Mouse (Mus musculus) MEL (cell line): Measurements from ENCODE around the gene Apobec2. TPM values are rescaled to one million over a fixed set of nuclear protein-coding genes. Genes with fewer than 3 reads are reported as not detected.

ENCODE experiments used
- DNase-seq: peaks from one replicate; pipeline ENCODE4 v3.0.0; 2011; ENCODE audit warnings: low read depth, low spot score
- H3K27ac ChIP-seq: 2 replicates; pipeline ENCODE4 v1.5.1; 2012; ENCODE audit warnings: low read depth, mild to moderate bottlenecking, control low read depth, low read length, moderate library complexity; ENCODE audit not compliant: control insufficient read depth
- H3K27me3 ChIP-seq, 2 experiments: fragments of 150-350 bp in 1 of 2; sonication (generic) in 1 of 2; 2 replicates each; pipeline ENCODE4 v1.6.1; 2012; ENCODE audit warnings: low read length in 2 of 2, mild to moderate bottlenecking in 2 of 2, improper control_type of control experiment in 1 of 2, moderate library complexity in 1 of 2; ENCODE audit not compliant: insufficient read depth in 2 of 2, control insufficient read depth in 1 of 2
- H3K36me3 ChIP-seq, 2 experiments: 2 replicates each; pipeline ENCODE4 v1.6.1; 2012 to 2014; ENCODE audit warnings: low read length in 2 of 2, improper control_type of control experiment in 1 of 2, inconsistent platforms in 1 of 2, mild to moderate bottlenecking in 1 of 2; ENCODE audit not compliant: insufficient read depth in 2 of 2, control insufficient read depth in 1 of 2
- H3K4me1 ChIP-seq, 2 experiments: fragments of 150-350 bp in 1 of 2; sonication (generic) in 1 of 2; 2 replicates each; pipeline ENCODE4 v1.6.1; 2012; ENCODE audit warnings: low read length in 2 of 2, improper control_type of control experiment in 1 of 2, mild to moderate bottlenecking in 1 of 2; ENCODE audit not compliant: insufficient read depth in 2 of 2, control insufficient read depth in 1 of 2
- H3K4me3 ChIP-seq, 2 experiments: fragments of 150-350 bp in 1 of 2; sonication (generic) in 1 of 2; 2 replicates each; pipeline ENCODE4 v1.5.1; 2012; ENCODE audit warnings: low read depth in 2 of 2, low read length in 2 of 2, mild to moderate bottlenecking in 2 of 2, moderate library complexity in 2 of 2, control low read depth in 1 of 2, improper control_type of control experiment in 1 of 2; ENCODE audit not compliant: control insufficient read depth in 1 of 2, insufficient read depth in 1 of 2
- H3K79me2 ChIP-seq: 2 replicates; pipeline ENCODE4 v1.6.1; 2012; ENCODE audit warnings: mild to moderate bottlenecking, low read length, moderate library complexity; ENCODE audit not compliant: control insufficient read depth, poor library complexity, insufficient read depth
- H3K9ac ChIP-seq: 2 replicates; pipeline ENCODE4 v1.6.1; 2012; ENCODE audit warnings: low read depth, mild to moderate bottlenecking, control low read depth, low read length, moderate library complexity; ENCODE audit not compliant: control insufficient read depth, poor library complexity, severe bottlenecking
- H3K9me3 ChIP-seq: fragments of 150-350 bp; sonication (generic); replicated peaks from 2 replicates; pipeline ENCODE4 v1.6.1; 2012; ENCODE audit warnings: mild to moderate bottlenecking, low read length, improper control_type of control experiment, moderate library complexity; ENCODE audit not compliant: insufficient read depth
- BHLHE40 ChIP-seq: IDR thresholded peaks from 2 replicates; pipeline ENCODE4 v1.6.1; 2012; ENCODE audit warnings: low read depth, mild to moderate bottlenecking, inconsistent platforms, low read length, improper control_type of control experiment, borderline replicate concordance
- CHD1 ChIP-seq: IDR thresholded peaks from 2 replicates; pipeline ENCODE4 v1.6.1; 2012; ENCODE audit warnings: low read depth, mild to moderate bottlenecking, inconsistent platforms, low read length, improper control_type of control experiment
- CHD2 ChIP-seq: IDR thresholded peaks from 2 replicates; pipeline ENCODE4 v1.6.1; 2011; ENCODE audit warnings: low read length, improper control_type of control experiment
- CTCF ChIP-seq, 3 experiments: IDR thresholded peaks in 2 of 3; conservative IDR thresholded peaks in 1 of 3; 2 replicates each; pipeline ENCODE4 v1.5.1; 2011 to 2012; ENCODE audit warnings: low read length in 3 of 3, low read depth in 2 of 3, mild to moderate bottlenecking in 2 of 3, improper control_type of control experiment in 1 of 3, inconsistent platforms in 1 of 3, mixed read lengths in 1 of 3, moderate library complexity in 1 of 3; ENCODE audit not compliant: control insufficient read depth in 1 of 3, insufficient read depth in 1 of 3, poor library complexity in 1 of 3, severe bottlenecking in 1 of 3
- E2F4 ChIP-seq: IDR thresholded peaks from 2 replicates; pipeline ENCODE4 v1.6.1; 2011; ENCODE audit warnings: low read depth, low read length, improper control_type of control experiment, borderline replicate concordance
- GATA1 ChIP-seq: IDR thresholded peaks from 2 replicates; pipeline ENCODE4 v1.6.1; 2011; ENCODE audit warnings: low read depth, low read length, improper control_type of control experiment
- HCFC1 ChIP-seq: IDR thresholded peaks from 2 replicates; pipeline ENCODE4 v1.6.1; 2012; ENCODE audit warnings: low read depth, mild to moderate bottlenecking, inconsistent platforms, low read length, improper control_type of control experiment, moderate library complexity
- KAT2A ChIP-seq: conservative IDR thresholded peaks from 2 replicates; pipeline ENCODE4 v1.6.1; 2012; ENCODE audit warnings: low read depth, low read length, improper control_type of control experiment, inconsistent platforms
- MAX ChIP-seq: IDR thresholded peaks from 2 replicates; pipeline ENCODE4 v1.6.1; 2011; ENCODE audit warnings: low read length, improper control_type of control experiment
- MAZ ChIP-seq: IDR thresholded peaks from 2 replicates; pipeline ENCODE4 v1.6.1; 2012; ENCODE audit warnings: low read depth, mild to moderate bottlenecking, inconsistent platforms, low read length, improper control_type of control experiment
- MEF2A ChIP-seq: IDR thresholded peaks from 2 replicates; pipeline ENCODE4 v1.6.1; 2014; ENCODE audit warnings: low read depth, mild to moderate bottlenecking, inconsistent platforms, low read length, improper control_type of control experiment; ENCODE audit not compliant: poor library complexity, insufficient replicate concordance, severe bottlenecking; ENCODE audit errors: extremely low read depth
- MXI1 ChIP-seq: IDR thresholded peaks from 2 replicates; pipeline ENCODE4 v1.6.1; 2011; ENCODE audit warnings: mild to moderate bottlenecking, low read depth, low read length, improper control_type of control experiment
- MYB ChIP-seq: IDR thresholded peaks from 2 replicates; pipeline ENCODE4 v1.6.1; 2011; ENCODE audit warnings: mild to moderate bottlenecking, low read depth, low read length, improper control_type of control experiment
- NELFE ChIP-seq: IDR thresholded peaks from 2 replicates; pipeline ENCODE4 v1.6.1; 2011; ENCODE audit warnings: low read depth, low read length, improper control_type of control experiment
- POLR2A ChIP-seq, 2 experiments: IDR thresholded peaks; 2 replicates each; pipeline ENCODE4 v1.6.1; 2011 to 2012; ENCODE audit warnings: low read length in 2 of 2, mild to moderate bottlenecking in 2 of 2, control low read depth in 1 of 2, improper control_type of control experiment in 1 of 2, low read depth in 1 of 2, moderate library complexity in 1 of 2; ENCODE audit not compliant: control insufficient read depth in 1 of 2, insufficient read depth in 1 of 2, poor library complexity in 1 of 2
- POLR2AphosphoS2 ChIP-seq: IDR thresholded peaks from 2 replicates; pipeline ENCODE4 v1.6.1; 2011; ENCODE audit warnings: low read length, improper control_type of control experiment
- POLR2AphosphoS5 ChIP-seq: IDR thresholded peaks from 2 replicates; pipeline ENCODE4 v1.6.1; 2012; ENCODE audit warnings: low read depth, borderline replicate concordance, mild to moderate bottlenecking, inconsistent platforms, low read length, moderate library complexity, mixed read lengths
- RCOR1 ChIP-seq: IDR thresholded peaks from 2 replicates; pipeline ENCODE4 v1.6.1; 2012; ENCODE audit warnings: low read depth, mild to moderate bottlenecking, inconsistent platforms, low read length, improper control_type of control experiment
- SMC3 ChIP-seq: IDR thresholded peaks from 2 replicates; pipeline ENCODE4 v1.6.1; 2011; ENCODE audit warnings: low read depth, low read length, improper control_type of control experiment
- TBP ChIP-seq: IDR thresholded peaks from 2 replicates; pipeline ENCODE4 v1.8.0; 2011; ENCODE audit warnings: low read depth, low read length, improper control_type of control experiment
- TCF12 ChIP-seq: IDR thresholded peaks from 2 replicates; pipeline ENCODE4 v1.6.1; 2014; ENCODE audit warnings: low read depth, mild to moderate bottlenecking, inconsistent platforms, low read length, improper control_type of control experiment, moderate library complexity
- UBTF ChIP-seq: IDR thresholded peaks from 2 replicates; pipeline ENCODE4 v1.6.1; 2012; ENCODE audit warnings: low read depth, mild to moderate bottlenecking, inconsistent platforms, low read length, improper control_type of control experiment, moderate library complexity, borderline replicate concordance; ENCODE audit not compliant: insufficient read depth
- USF2 ChIP-seq, 2 experiments: IDR thresholded peaks; 2 replicates each; pipeline ENCODE4 v1.6.1; 2011 to 2012; ENCODE audit warnings: improper control_type of control experiment in 2 of 2, low read length in 2 of 2, borderline replicate concordance in 1 of 2, inconsistent platforms in 1 of 2, low read depth in 1 of 2, mild to moderate bottlenecking in 1 of 2; ENCODE audit not compliant: insufficient read depth in 1 of 2
- ZC3H11A ChIP-seq: IDR thresholded peaks from 2 replicates; pipeline ENCODE4 v1.6.1; 2012; ENCODE audit warnings: low read depth, mild to moderate bottlenecking, inconsistent platforms, low read length, improper control_type of control experiment
- ZKSCAN1 ChIP-seq: IDR thresholded peaks from 2 replicates; pipeline ENCODE4 v1.6.1; 2012; ENCODE audit warnings: low read depth, mild to moderate bottlenecking, inconsistent platforms, low read length, improper control_type of control experiment, moderate library complexity
- polyA plus RNA-seq, 2 experiments: library from polyadenylated mRNA; stranded (reverse) in 1 of 2; unstranded in 1 of 2; fragments of >175 nt in 1 of 2; fragments of >200 nt in 1 of 2; gene quantifications; 2 replicates each; pipeline versions ENCODE4 v1.2.1 to v1.2.4; 2012; ENCODE audit warnings: low replicate concordance in 2 of 2, low read depth in 1 of 2; ENCODE audit not compliant: insufficient read length in 2 of 2, insufficient read depth in 1 of 2, missing spikeins in 1 of 2
- total RNA-seq: library from RNA; depleted of rRNA; stranded (reverse); fragments of 300-350 nt; gene quantifications from 2 replicates; pipeline ENCODE4 v1.2.3, GENCODE M21; 2012

The Apobec2 gene
- total and polyA plus RNA-seq, 3 experiments = 0.19 to 0.42 TPM; not detected in 1

DNA sequence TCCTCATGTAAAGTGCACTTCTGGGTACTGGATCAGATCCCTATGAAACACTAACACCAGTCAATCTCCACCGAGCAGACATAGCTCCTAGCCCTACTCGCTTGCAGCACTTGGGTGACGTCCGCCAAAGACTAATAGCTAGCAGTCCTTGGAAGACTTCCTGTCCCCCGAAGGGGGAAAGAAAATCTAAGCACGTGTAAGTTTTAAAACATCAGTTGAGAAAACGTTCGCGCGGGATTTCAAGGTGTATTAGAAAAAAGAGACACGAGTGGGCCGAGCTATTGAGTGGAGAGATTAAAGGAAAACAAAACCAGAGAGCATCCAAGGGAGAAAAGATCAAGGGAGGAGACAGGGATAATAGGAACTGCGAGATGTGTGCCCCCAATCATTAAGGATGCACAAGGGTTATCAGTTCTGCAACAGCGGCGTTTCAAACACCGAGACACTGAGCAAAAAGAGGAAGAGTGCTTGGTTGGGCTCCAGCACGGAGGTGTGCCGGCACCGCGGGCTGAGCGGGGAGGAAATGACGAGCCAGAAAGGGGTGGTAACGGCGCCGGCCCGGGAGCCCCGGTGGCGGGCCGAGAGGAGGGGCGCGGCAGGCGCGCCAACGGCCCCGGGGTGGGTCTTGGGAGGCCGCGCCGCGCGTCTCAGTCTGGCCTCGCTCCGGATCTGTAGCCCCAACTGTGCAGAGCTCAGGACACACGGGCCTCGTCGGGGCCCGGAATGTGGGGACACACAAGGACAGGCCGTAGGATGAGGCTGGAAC is 24.0 kb downstream of the Apobec2 start (continued):
- TF ChIP-seq MAZ = 0 out of 2 replicates have a peak, but pooled peaks have one; percentile 42
- TF ChIP-seq MEF2A = no peak
- peak; percentile 75; the same call in 1 of the 2 replicates for TF ChIP-seq MXI1
- TF ChIP-seq USF2 (IDR thresholded peaks at IDR 0.05; ENCODE audit: borderline replicate concordance in 1 of 2, insufficient read depth in 1 of 2, low read depth in 1 of 2, low read length in 2 of 2) = no peak
- TF ChIP-seq ZKSCAN1 = no peak
- TF ChIP-seq MYB = no peak
- no peak for TF ChIP-seq CHD2
- no peak; the same call in 1 of the 2 replicates for TF ChIP-seq KAT2A
- peak; percentile 68; the same call in 1 of the 2 replicates for TF ChIP-seq POLR2AphosphoS2
- TF ChIP-seq NELFE = peak; percentile 38; the same call in 1 of the 2 replicates
- TF ChIP-seq CTCF (IDR thresholded peaks at IDR 0.05 in 2 of 3, conservative IDR thresholded peaks at IDR 0.05 in 1 of 3; ENCODE audit: control insufficient read depth in 1 of 3, insufficient read depth in 1 of 3, low read depth in 2 of 3, low read length in 3 of 3, poor library complexity in 1 of 3, severe bottlenecking in 1 of 3) = no peak

DNA sequence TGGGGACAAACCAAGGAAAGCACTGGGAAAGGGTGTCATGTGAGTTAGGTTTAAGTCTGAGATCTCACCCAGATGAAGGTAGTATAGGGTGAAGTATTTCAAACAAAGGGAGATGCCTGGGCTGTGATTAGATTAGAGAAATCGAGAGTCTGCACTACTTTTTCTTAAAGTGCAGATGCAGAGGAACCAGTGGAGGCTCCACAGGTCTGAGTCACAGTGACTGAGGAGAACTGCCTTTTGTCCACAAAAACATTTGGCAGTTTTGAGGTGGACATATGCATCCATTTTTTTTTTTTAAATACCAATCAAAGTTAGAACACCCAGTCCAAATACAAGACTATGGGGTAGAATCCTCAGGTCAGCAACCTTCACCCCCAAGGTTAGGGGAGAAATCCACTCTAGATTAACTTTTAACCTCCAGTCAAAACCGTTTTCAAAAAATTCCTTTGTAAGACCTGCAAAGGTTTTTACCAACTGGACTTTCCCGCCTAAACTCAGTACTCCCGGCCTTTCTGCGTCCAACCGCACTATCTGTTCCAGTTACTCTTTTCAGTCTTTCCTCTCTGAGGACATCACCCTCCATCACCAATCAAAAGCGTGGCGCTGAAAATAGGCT is 24.7 kb downstream of the Apobec2 start:
- Histone ChIP-seq H3K4me1 (peaks cover 7 to 24% of the 10 kb centered on the region in 2 experiments), H3K4me3 (peak overlapping the region; percentile 65 to 84), H3K9me3 (no peaks in the 10 kb centered on the region), H3K79me2 (peaks cover 63% of the 10 kb centered on the region), H3K27me3 (no peaks in the 10 kb centered on the region), H3K27ac (peak overlapping the region; percentile 100), H3K36me3 (peaks cover 4 to 50% of the 10 kb centered on the region in 2 experiments; a peak in 3 of 4 replicates), H3K9ac (peak overlapping the region; percentile 98)
- TF ChIP-seq E2F4 (peak; percentile 80), MAX (0 out of 2 replicates have a peak, but pooled peaks have one; percentile 26), MXI1 (no peak), CHD1 (peak; percentile 45; the same call in 1 of the 2 replicates)
- peak; percentile 47 for DNase-seq

DNA sequence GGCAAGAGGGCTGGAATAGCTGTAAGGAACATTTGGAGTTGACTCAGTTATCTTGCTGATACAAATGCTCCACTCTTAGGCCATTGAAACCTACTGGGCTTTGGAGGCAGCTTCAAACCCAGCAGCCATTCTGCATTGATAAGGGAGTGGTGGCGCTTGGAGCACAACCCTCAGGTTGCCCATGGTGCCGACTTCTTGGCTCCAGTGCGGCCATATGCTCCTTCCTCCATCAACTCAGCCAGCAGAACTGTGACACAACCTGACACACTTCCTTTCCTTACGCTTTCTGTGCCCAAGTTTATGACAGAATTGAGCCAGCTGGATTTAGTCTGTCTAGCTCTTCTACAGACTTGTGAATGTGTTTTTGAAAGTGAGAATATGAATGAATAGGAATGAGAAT is 25.6 kb downstream of the Apobec2 start:
- H3K9ac ChIP-seq = peak overlapping the region; percentile 98
- peaks cover 7 to 24% of the 10 kb centered on the region in 2 experiments for H3K4me1 ChIP-seq
- no peaks in the 10 kb centered on the region for H3K9me3 ChIP-seq
- peaks cover 70% of the 10 kb centered on the region for H3K79me2 ChIP-seq
- H3K4me3 ChIP-seq = peak overlapping the region; percentile 65 to 84; a peak in 2 of 4 replicates
- peaks cover 9 to 50% of the 10 kb centered on the region in 2 experiments for H3K36me3 ChIP-seq
- peak overlapping the region; percentile 100 for H3K27ac ChIP-seq
- peak; percentile 28 for DNase-seq
- no peaks in the 10 kb centered on the region for H3K27me3 ChIP-seq
- TF ChIP-seq POLR2A (IDR thresholded peaks at IDR 0.05; ENCODE audit: control insufficient read depth in 1 of 2, insufficient read depth in 1 of 2, low read depth in 1 of 2, low read length in 2 of 2, poor library complexity in 1 of 2) (no peak; a peak in 1 of 4 replicates), CHD2 (no peak), MEF2A (no peak), HCFC1 (no peak), MAZ (no peak), POLR2AphosphoS5 (no peak), TCF12 (no peak), BHLHE40 (no peak), UBTF (no peak), SMC3 (no peak), TBP (no peak), MXI1 (no peak), CHD1 (no peak), ZC3H11A (no peak), GATA1 (no peak), RCOR1 (no peak)
